Mouse (Mus musculus): ENCODE measurements at regions not wholly inside any gene's neighbourhood (a gene's known extent, or its start where the extent isn't known, plus 50 kb on each side); places are given as distances from the start of the nearest gene placed in this dataset.

- H3K36me3 ChIP-seq (ENCODE audit: control insufficient read depth, insufficient read depth) = no peaks in the 10 kb centered on the region
- 54% methylated on average over 2 of the region's 2 CpGs for WGBS (ENCODE audit: insufficient replicate concordance)
- no peaks in the 10 kb centered on the region for H3K4me1 ChIP-seq (ENCODE audit: control insufficient read depth, low read depth, low read length)
- no peak overlapping the region for H3K27ac ChIP-seq (ENCODE audit: low read length)
- no peak overlapping the region for H3K4me2 ChIP-seq (ENCODE audit: low read depth, low read length)
- H3K4me3 ChIP-seq (ENCODE audit: low read depth, low read length) = no peak overlapping the region
- no peaks in the 10 kb centered on the region for H3K27me3 ChIP-seq (ENCODE audit: control insufficient read depth, insufficient read depth, low read depth, low read length)
- H3K9me3 ChIP-seq (replicated peaks; ENCODE audit: control insufficient read depth, low read length) = no peaks in the 10 kb centered on the region
- ATAC-seq (ENCODE audit: low read depth) = no peak
- no peak overlapping the region for H3K9ac ChIP-seq (ENCODE audit: low read depth, low read length)
Measured at GRCm38 (mm10) chr4:5441339-5442019, 648.3 kb upstream of the Impad1 start.

DNA sequence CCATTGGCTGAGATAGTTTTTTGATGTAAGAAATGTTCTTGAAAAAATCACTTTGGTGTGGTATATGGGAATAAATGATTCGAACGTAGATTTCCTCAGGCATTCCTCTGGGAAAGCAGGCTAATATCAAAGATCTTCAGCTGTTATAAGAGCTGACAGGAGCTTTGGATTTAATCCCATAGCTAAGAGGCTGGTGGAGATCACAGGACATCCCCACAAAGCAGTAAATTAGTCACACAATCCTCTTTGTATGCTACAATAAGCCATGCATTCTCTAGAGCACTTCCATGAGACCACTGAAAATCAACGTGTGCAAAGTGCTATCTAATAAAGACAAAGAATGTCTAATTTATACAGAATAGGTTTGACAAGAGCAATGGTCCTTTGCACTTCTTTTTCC, 643.9 kb upstream of the Impad1 start:
- WGBS (ENCODE audit: insufficient replicate concordance) = 46% methylated on average over 3 of the region's 3 CpGs
- Histone ChIP-seq H3K36me3 (ENCODE audit: control insufficient read depth, insufficient read depth) (no peaks in the 10 kb centered on the region), H3K4me1 (ENCODE audit: control insufficient read depth, low read depth, low read length) (no peaks in the 10 kb centered on the region), H3K9me3 (replicated peaks; ENCODE audit: control insufficient read depth, low read length) (no peaks in the 10 kb centered on the region), H3K9ac (ENCODE audit: low read depth, low read length) (no peak overlapping the region), H3K27ac (ENCODE audit: low read length) (no peak overlapping the region), H3K4me3 (ENCODE audit: low read depth, low read length) (no peak overlapping the region), H3K27me3 (ENCODE audit: control insufficient read depth, insufficient read depth, low read depth, low read length) (no peaks in the 10 kb centered on the region), H3K4me2 (ENCODE audit: low read depth, low read length) (no peak overlapping the region)
- ATAC-seq (ENCODE audit: low read depth) = no peak

Measured in liver, embryonic 16.5 days (tissue).